Mouse (Mus musculus) mammary gland, adult 2 months (tissue): ENCODE measurements around the gene Polr3c. TPM values are rescaled to one million over a fixed set of nuclear protein-coding genes. Genes with fewer than 3 reads are reported as not detected.

Experiments
- polyA plus RNA-seq: library from polyadenylated mRNA; depleted of rRNA; stranded (reverse); fragments of >200 nt; gene quantifications from 2 replicates; pipeline ENCODE4 v1.2.3, GENCODE M21; 2012; ENCODE audit warnings: low replicate concordance; rRNA removed

The Polr3c gene
- 26.8 and 36.6 TPM in 2 replicates for polyA plus RNA-seq

GRCm38 (mm10) chr3:96727343-96727827 lies at the start of gene Polr3c, which contains the start of gene Rnf115:
Polr3c (minus strand) TSS chr3:96727628.
Rnf115 (plus strand) TSS chr3:96727664.

DNA sequence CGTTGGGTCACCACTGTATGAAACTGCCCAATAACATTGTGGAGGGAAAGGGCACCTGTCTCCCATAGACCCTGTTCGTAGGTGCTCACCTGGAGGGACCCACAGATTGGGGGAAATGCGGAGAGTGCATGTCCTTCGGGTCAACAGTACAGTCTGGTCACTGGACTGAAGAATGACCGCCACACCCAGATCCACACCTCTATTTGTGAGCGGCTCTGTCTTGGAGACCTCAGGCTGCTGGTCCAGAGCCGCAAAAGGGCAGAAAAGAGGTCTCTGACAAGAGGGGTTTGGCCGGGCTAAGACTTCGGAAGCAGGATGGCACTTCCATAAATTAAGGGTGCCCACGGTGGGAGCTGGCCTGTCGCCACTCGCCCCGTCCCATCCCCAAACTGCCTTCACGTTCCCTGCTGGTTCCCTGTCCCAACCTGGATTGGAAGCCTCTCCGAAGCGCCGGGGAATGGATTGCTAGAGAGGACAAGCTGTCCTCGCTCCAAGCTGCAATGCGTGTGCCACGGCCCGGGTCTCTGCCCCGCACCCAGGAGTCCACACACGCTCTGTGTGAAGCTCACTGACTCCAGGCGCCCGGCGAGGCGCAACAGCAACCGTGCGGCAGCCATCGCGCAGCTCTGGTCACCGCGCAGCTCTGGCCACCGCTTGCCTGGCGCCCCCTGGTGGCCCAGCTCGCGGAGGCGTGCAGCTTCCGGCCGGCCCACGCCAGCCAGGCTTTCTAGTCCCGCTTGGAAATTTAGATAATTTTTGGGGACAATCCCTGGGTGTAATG lies 19.3 kb downstream of the Polr3c start, which contains the start of gene Nudt17:
Gene Nudt17, minus strand, starts transcription at position 660 of the 781 bp plus-strand sequence.

GRCm38 (mm10) chr3:96696198-96696765 lies 31.1 kb downstream of the Polr3c start, which contains the start of gene Pias3:
Pias3 (plus strand) TSS chr3:96696384.

GRCm38 (mm10) chr3:96669727-96670468 lies 57.5 kb downstream of the Polr3c start, which contains the start of gene Ankrd35:
Ankrd35 (plus strand) TSS chr3:96670131.

Other genes starting within 250 kb of the Polr3c start
- gene Hfe2, start 202.5 kb downstream of the Polr3c start, polyA plus RNA-seq = 0.68 and 132 TPM in 2 replicates
- gene Txnip, start 169.7 kb downstream of the Polr3c start, polyA plus RNA-seq = 685 and 1,326 TPM in 2 replicates
- not detected in 2 replicates for gene Gm16253, start 150.6 kb downstream of the Polr3c start, polyA plus RNA-seq
- gene Polr3gl, start 133.4 kb downstream of the Polr3c start, polyA plus RNA-seq = 17.5 and 21.4 TPM in 2 replicates
- gene Ankrd34a, start 131.0 kb downstream of the Polr3c start, polyA plus RNA-seq = 0.49 and 0.62 TPM in 2 replicates
- 19.1 and 35.6 TPM in 2 replicates for gene Lix1l, start 126.5 kb downstream of the Polr3c start, polyA plus RNA-seq
- gene Rbm8a, start 97.7 kb downstream of the Polr3c start, polyA plus RNA-seq = 3.5 and 7.0 TPM in 2 replicates
- gene Pex11b, start 92.3 kb downstream of the Polr3c start, polyA plus RNA-seq = 28.7 and 53.0 TPM in 2 replicates
- 0.10 and 0.43 TPM in 2 replicates for gene Gm42957, start 92.2 kb downstream of the Polr3c start, polyA plus RNA-seq
- gene Itga10, start 82.0 kb downstream of the Polr3c start, polyA plus RNA-seq = 1.2 and 3.6 TPM in 2 replicates
- gene Ankrd35, start 57.5 kb downstream of the Polr3c start, polyA plus RNA-seq = 1.3 and 2.9 TPM in 2 replicates
- gene Pias3, start 31.2 kb downstream of the Polr3c start, polyA plus RNA-seq = 48.5 and 50.7 TPM in 2 replicates
- 12.9 and 18.1 TPM in 2 replicates for gene Nudt17, start 19.1 kb downstream of the Polr3c start, polyA plus RNA-seq
- 16.1 and 27.1 TPM in 2 replicates for gene Rnf115, start within 50 bp of the Polr3c start, polyA plus RNA-seq
- gene Pdzk1, start 101.7 kb upstream of the Polr3c start, polyA plus RNA-seq = 0.10 and 0.18 TPM in 2 replicates
- 1.3 and 1.5 TPM in 2 replicates for gene Cd160, start 101.7 kb upstream of the Polr3c start, polyA plus RNA-seq
- gene Gja5, start 177.1 kb upstream of the Polr3c start, polyA plus RNA-seq = 4.3 and 8.5 TPM in 2 replicates
- gene Gpr89, start 177.7 kb upstream of the Polr3c start, polyA plus RNA-seq = 7.9 and 24.4 TPM in 2 replicates
- not detected in 2 replicates for gene Gja8, start 198.4 kb upstream of the Polr3c start, polyA plus RNA-seq